Mouse (Mus musculus): ENCODE measurements around the gene Tbc1d12. TPM values are rescaled to one million over a fixed set of nuclear protein-coding genes. Genes with fewer than 3 reads are reported as not detected.

Gene Tbc1d12
- polyA plus RNA-seq, 1 experiment: 0.32 TPM

- TF ChIP-seq CEBPB (IDR thresholded peaks at IDR 0.05; ENCODE audit: insufficient read depth, poor library complexity, severe bottlenecking): no peak
- no peak for TF ChIP-seq POLR2AphosphoS2 (IDR thresholded peaks at IDR 0.05; ENCODE audit: insufficient read length, low read depth)
- no peak for TF ChIP-seq MAX (IDR thresholded peaks at IDR 0.05; ENCODE audit: low read depth)
- Histone ChIP-seq H3K4me2 (ENCODE audit: low read depth) (no peak overlapping the region), H3K36me3 (ENCODE audit: control insufficient read depth, insufficient read depth) (peaks cover 6% of the 10 kb centered on the region), H3ac (ENCODE audit: control insufficient read depth, insufficient read length) (no peak overlapping the region), H3K79me2 (ENCODE audit: control insufficient read depth, insufficient read depth) (peaks cover 23% of the 10 kb centered on the region), H3K27me3 (ENCODE audit: control insufficient read depth, insufficient read depth, insufficient read length) (peaks cover 13% of the 10 kb centered on the region), H3K4me3 (no peak overlapping the region)
Observed at GRCm38 (mm10) chr19:38820186-38820804, 16.1 kb upstream of the Tbc1d12 start.

GRCm38 (mm10) chr19:38833224-38833623, 3.2 kb upstream of the Tbc1d12 start:
- TF ChIP-seq MYOD1 (IDR thresholded peaks at IDR 0.05; ENCODE audit: control insufficient read depth in 1 of 3, insufficient read length in 2 of 3, low read depth in 2 of 3) (peak in 2 of 3 experiments; percentile 21 to 49), POLR2AphosphoS2 (IDR thresholded peaks at IDR 0.05; ENCODE audit: insufficient read length, low read depth) (no peak), MYOG (IDR thresholded peaks at IDR 0.05; ENCODE audit: control insufficient read depth in 1 of 3, insufficient read depth in 1 of 3, insufficient read length in 2 of 3, low read depth in 2 of 3) (peak in 1 of 3 experiments; percentile 57), SRF (IDR thresholded peaks at IDR 0.05; ENCODE audit: control insufficient read depth, insufficient read length, low read depth) (peak; percentile 17), CEBPB (IDR thresholded peaks at IDR 0.05; ENCODE audit: insufficient read depth, poor library complexity, severe bottlenecking) (no peak)
- no peaks in the 10 kb centered on the region for H3K36me3 ChIP-seq (ENCODE audit: control insufficient read depth, insufficient read depth)
- H3K4me3 ChIP-seq: no peak overlapping the region
- no peaks in the 10 kb centered on the region for H3K79me2 ChIP-seq (ENCODE audit: control insufficient read depth, insufficient read depth)
- no peak overlapping the region for H3ac ChIP-seq (ENCODE audit: control insufficient read depth, insufficient read length)
- H3K27me3 ChIP-seq (ENCODE audit: control insufficient read depth, insufficient read depth, insufficient read length): peaks cover 18% of the 10 kb centered on the region
- H3K4me2 ChIP-seq (ENCODE audit: low read depth): no peak overlapping the region

GRCm38 (mm10) chr19:38836084-38836437, 318 bp upstream of the Tbc1d12 start:
- H3K4me2 ChIP-seq (ENCODE audit: low read depth): peak overlapping the region; percentile 73

GRCm38 (mm10) chr19:38837171-38837641, 827 bp downstream of the Tbc1d12 start:
- no peaks in the 10 kb centered on the region for H3K79me2 ChIP-seq (ENCODE audit: control insufficient read depth, insufficient read depth)
- H3K4me2 ChIP-seq (ENCODE audit: low read depth): peak overlapping the region; percentile 2
- H3ac ChIP-seq (ENCODE audit: control insufficient read depth, insufficient read length): no peak overlapping the region
- no peak for TF ChIP-seq USF1 (IDR thresholded peaks at IDR 0.05; ENCODE audit: low read depth)
- H3K36me3 ChIP-seq (ENCODE audit: control insufficient read depth, insufficient read depth): no peaks in the 10 kb centered on the region
- H3K27me3 ChIP-seq (ENCODE audit: control insufficient read depth, insufficient read depth, insufficient read length): peaks cover 18% of the 10 kb centered on the region
- H3K4me3 ChIP-seq: no peak overlapping the region

More at GRCm38 (mm10) chr19:38836084-38836437, 318 bp upstream of the Tbc1d12 start:
- TF ChIP-seq TCF3 (IDR thresholded peaks at IDR 0.05; ENCODE audit: insufficient read length, low read depth) (no peak), CEBPB (IDR thresholded peaks at IDR 0.05; ENCODE audit: insufficient read depth, poor library complexity, severe bottlenecking) (no peak), TCF12 (IDR thresholded peaks at IDR 0.05; ENCODE audit: insufficient read depth, poor library complexity, severe bottlenecking) (no peak), REST (IDR thresholded peaks at IDR 0.05; ENCODE audit: insufficient read depth, insufficient read length) (no peak), MYOD1 (IDR thresholded peaks at IDR 0.05; ENCODE audit: control insufficient read depth in 1 of 3, insufficient read length in 2 of 3, low read depth in 2 of 3) (no peak), POLR2AphosphoS2 (IDR thresholded peaks at IDR 0.05; ENCODE audit: insufficient read length, low read depth) (no peak), POLR2A (IDR thresholded peaks at IDR 0.05; ENCODE audit: insufficient read length, low read depth) (no peak), SRF (IDR thresholded peaks at IDR 0.05; ENCODE audit: control insufficient read depth, insufficient read length, low read depth) (no peak), USF1 (IDR thresholded peaks at IDR 0.05; ENCODE audit: low read depth) (no peak), MYOG (IDR thresholded peaks at IDR 0.05; ENCODE audit: control insufficient read depth in 1 of 3, insufficient read depth in 1 of 3, insufficient read length in 2 of 3, low read depth in 2 of 3) (no peak), E2F4 (IDR thresholded peaks at IDR 0.05; ENCODE audit: insufficient read depth) (no peak), MAX (IDR thresholded peaks at IDR 0.05; ENCODE audit: low read depth) (no peak)
- Histone ChIP-seq H3K36me3 (ENCODE audit: control insufficient read depth, insufficient read depth) (no peaks in the 10 kb centered on the region), H3K27me3 (ENCODE audit: control insufficient read depth, insufficient read depth, insufficient read length) (peaks cover 18% of the 10 kb centered on the region), H3ac (ENCODE audit: control insufficient read depth, insufficient read length) (no peak overlapping the region), H3K4me3 (no peak overlapping the region), H3K79me2 (ENCODE audit: control insufficient read depth, insufficient read depth) (no peaks in the 10 kb centered on the region)

GRCm38 (mm10) chr19:38844817-38845216, 8.4 kb downstream of the Tbc1d12 start:
- TF ChIP-seq TCF12 (IDR thresholded peaks at IDR 0.05; ENCODE audit: insufficient read depth, poor library complexity, severe bottlenecking): no peak
- TF ChIP-seq REST (IDR thresholded peaks at IDR 0.05; ENCODE audit: insufficient read depth, insufficient read length): no peak
- no peak for TF ChIP-seq SRF (IDR thresholded peaks at IDR 0.05; ENCODE audit: control insufficient read depth, insufficient read length, low read depth)
- TF ChIP-seq POLR2AphosphoS2 (IDR thresholded peaks at IDR 0.05; ENCODE audit: insufficient read length, low read depth): no peak
- TF ChIP-seq CEBPB (IDR thresholded peaks at IDR 0.05; ENCODE audit: insufficient read depth, poor library complexity, severe bottlenecking): no peak
- no peak for TF ChIP-seq MYOG (IDR thresholded peaks at IDR 0.05; ENCODE audit: control insufficient read depth in 1 of 3, insufficient read depth in 1 of 3, insufficient read length in 2 of 3, low read depth in 2 of 3)
- no peak for TF ChIP-seq TCF3 (IDR thresholded peaks at IDR 0.05; ENCODE audit: insufficient read length, low read depth)
- TF ChIP-seq MYOD1 (IDR thresholded peaks at IDR 0.05; ENCODE audit: control insufficient read depth in 1 of 3, insufficient read length in 2 of 3, low read depth in 2 of 3): no peak
- no peak for TF ChIP-seq POLR2A (IDR thresholded peaks at IDR 0.05; ENCODE audit: insufficient read length, low read depth)
- TF ChIP-seq MAX (IDR thresholded peaks at IDR 0.05; ENCODE audit: low read depth): no peak
- no peak for TF ChIP-seq USF1 (IDR thresholded peaks at IDR 0.05; ENCODE audit: low read depth)
- TF ChIP-seq E2F4 (IDR thresholded peaks at IDR 0.05; ENCODE audit: insufficient read depth): no peak
- Histone ChIP-seq H3K4me2 (ENCODE audit: low read depth) (no peak overlapping the region), H3K79me2 (ENCODE audit: control insufficient read depth, insufficient read depth) (no peaks in the 10 kb centered on the region), H3K4me3 (no peak overlapping the region), H3ac (ENCODE audit: control insufficient read depth, insufficient read length) (no peak overlapping the region), H3K27me3 (ENCODE audit: control insufficient read depth, insufficient read depth, insufficient read length) (peaks cover 6% of the 10 kb centered on the region), H3K36me3 (ENCODE audit: control insufficient read depth, insufficient read depth) (no peaks in the 10 kb centered on the region)

Measured in myocyte (in vitro differentiated cells).